Mouse (Mus musculus) brain, embryonic 18.5 days (tissue): ENCODE measurements at regions not wholly inside any gene's neighbourhood (a gene's known extent, or its start where the extent isn't known, plus 50 kb on each side); places are given as distances from the start of the nearest gene placed in this dataset.
A peak's percentile ranks its signal among the peaks of the same experiment; 100 is the strongest.

ENCODE experiments used
- DNase-seq: peaks from one replicate; pipeline ENCODE4 v3.0.0-alpha.2; 2012; ENCODE audit warnings: low read depth, low spot score

- peak; percentile 34 for DNase-seq
Observed at GRCm38 (mm10) chr7:58093523-58093922, 562.4 kb upstream of the Atp10a start.

DNA sequence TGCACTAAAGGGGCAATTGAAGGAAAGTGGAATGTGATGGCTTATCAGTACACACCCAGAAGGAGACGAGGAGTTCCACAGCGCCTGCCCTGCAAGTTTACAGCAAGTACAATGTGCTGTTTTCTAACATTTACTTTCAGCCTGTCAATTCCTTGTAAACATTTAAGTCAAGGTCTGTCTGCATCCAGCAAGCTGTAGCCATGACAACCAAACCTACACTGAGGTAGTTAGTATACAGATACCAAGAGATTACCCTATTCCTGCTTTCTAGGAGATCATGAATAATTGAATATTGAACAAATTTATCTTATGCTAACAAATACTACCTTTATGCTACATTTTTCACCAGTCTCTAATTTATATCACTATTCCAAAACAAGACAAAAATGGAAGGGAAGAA lies 569.0 kb upstream of the Gabra5 start:
- DNase-seq: peak; percentile 14

DNA sequence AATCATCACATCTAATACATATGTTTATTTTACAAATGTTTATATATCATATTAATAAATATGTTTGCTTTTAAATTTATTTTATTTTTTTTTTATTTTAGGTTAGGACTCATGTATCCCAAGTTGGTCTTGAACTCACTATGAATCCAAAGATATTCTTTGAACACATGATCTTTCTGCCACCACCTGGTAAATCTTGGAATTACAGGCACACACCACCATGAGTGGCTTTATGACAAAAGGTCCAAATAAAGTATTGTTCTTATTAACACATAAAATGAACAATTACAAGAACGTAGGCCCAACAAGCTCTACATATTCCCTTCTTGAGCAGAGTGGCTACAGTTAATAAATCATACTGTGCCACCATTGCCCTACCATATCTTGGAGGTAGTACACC lies 523.1 kb upstream of the Gabra5 start:
- DNase-seq: no peak

- peak; percentile 70 for DNase-seq
Observed at GRCm38 (mm10) chr7:58032111-58032510, 522.3 kb upstream of the Gabra5 start.

DNA sequence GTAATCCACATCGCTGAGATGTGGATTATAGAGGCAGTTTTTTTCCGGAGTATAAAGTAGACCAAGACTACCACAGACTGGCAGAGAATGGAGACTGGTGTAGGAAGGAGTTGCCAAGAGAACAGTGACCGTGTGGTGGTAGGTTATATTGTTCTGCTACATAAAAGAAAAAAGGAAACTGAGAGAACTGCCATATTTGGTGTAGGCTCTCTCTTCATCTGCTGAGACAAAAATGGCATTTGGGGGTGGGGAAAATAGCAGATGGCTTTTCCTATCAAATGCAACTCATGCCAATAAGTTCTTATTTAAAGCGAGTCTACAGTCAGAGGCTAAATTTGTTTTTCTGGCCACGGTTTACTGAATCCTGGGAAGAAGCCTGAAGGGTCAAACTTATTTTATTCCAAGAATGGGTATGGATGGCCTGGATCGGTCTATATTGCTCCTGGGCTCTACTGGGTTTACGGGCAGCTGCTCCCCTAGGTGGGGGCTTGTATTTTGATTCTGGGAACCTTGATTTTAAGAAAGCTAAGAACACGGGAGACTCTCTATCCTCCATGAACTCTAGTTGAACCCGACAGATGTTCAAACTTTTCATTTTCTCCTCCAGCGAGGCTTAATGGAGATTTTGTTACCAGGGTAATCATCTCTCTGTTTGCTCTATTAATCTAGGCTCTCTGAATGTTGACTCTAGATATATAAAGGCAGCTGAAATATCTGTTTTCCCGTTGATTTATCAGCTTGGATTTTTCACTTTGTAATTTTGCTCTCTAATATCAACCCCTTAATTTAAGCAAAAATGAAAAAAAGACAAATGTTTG lies 482.8 kb upstream of the Gabra5 start:
- DNase-seq: peak; percentile 16

DNA sequence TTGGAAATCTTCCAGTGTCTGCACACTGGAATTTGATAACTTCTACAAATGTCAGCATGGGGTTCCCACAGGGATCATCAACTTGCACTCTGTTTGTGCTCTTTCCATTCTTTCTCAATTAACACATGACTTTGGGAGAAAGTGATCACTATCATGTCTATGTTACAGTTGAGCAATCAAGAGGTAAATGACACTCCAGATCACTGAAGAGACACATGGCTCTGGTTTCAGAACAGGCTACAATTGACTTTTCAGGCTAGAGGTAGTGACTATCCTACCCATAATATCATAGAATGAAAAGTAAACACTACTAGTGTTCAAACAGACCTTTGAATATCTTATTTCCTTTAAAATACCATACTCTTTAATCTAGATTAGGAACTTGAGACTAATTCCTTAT lies 473.3 kb upstream of the Gabra5 start:
- DNase-seq: no peak

DNA sequence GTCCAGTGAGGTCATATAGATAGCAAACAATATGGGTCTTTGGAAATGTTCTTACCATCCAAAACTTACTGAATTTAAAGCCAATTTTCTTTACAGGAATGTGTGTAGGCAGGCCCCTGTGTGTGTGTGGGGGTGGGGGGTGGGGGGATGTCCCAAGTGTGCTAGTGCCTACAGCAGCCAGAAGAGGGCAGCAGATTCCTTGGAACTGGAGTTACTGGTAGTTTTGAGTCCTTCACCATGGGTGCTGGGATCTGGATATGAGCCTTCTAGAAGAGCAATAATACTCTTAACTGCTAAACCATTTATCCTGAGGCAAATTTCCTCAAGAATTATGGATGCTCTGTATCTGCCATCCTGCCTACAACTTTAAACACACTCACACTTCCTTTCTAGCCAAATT lies 456.4 kb upstream of the Gabra5 start:
- no peak for DNase-seq

GRCm38 (mm10) chr7:57958871-57959270 lies 449.0 kb upstream of the Gabra5 start:
- DNase-seq: no peak
